In genomic region chr13:44067244-44067643, GRCm38 (mm10) we compare ENCODE assay signal across 24 mouse cellular contexts.
DNase-seq lines count a peak whose midpoint lies in the region; ATAC-seq and TF ChIP-seq lines count a peak whose summit lies in the region.
"Had no signal": no experiment of that assay in that cellular context is flagged by ENCODE, and none has a peak within 500 bp of the region (broad histone marks: within the 10 kb centered on the region; RNA-seq: fewer than 3 reads in every experiment).

No protein-coding gene starts in this region.

- no peak overlapping the region for H3K4me3 ChIP-seq in kidney, postnatal 0 days (replicated peaks; ENCODE audit: low read depth, low read length)
- H3K4me3 ChIP-seq in lung, adult 2 months (replicated peaks; ENCODE audit: extremely low read depth, low read depth, low read length): no peak overlapping the region
- H3K4me3 ChIP-seq: forebrain, embryonic 10.5 days; hindbrain, embryonic 10.5 days; intestine, embryonic 15.5 days; layer of hippocampus, adult 2 months; limb, embryonic 10.5 days; neural tube, embryonic 15.5 days had no signal

- H3K27me3 ChIP-seq in kidney, postnatal 0 days (ENCODE audit: insufficient read depth, low read length): no peaks in the 10 kb centered on the region
- H3K27me3 ChIP-seq: intestine, embryonic 15.5 days; neural tube, embryonic 15.5 days had no signal

- no peak overlapping the region for H3K9ac ChIP-seq in kidney, postnatal 0 days (ENCODE audit: low read depth, low read length)
- H3K9ac ChIP-seq: intestine, embryonic 15.5 days; liver, postnatal 0 days; neural tube, embryonic 15.5 days had no signal

- intact Hi-C loops in heart, postnatal 25 days (cut with DNase I): loop anchor here (5.0 kb wide), 1 partner anchor 155 kb away; no protein-coding TSS in a partner anchor

- peaks cover 9% of the 10 kb centered on the region for H3K4me1 ChIP-seq in kidney, postnatal 0 days (replicated peaks; ENCODE audit: insufficient read depth, low read length)
- peaks cover 14% of the 10 kb centered on the region for H3K4me1 ChIP-seq in lung, adult 2 months (ENCODE audit: control insufficient read depth, insufficient read depth, low read length)

- 72% methylated on average over 2 of the region's 2 CpGs for WGBS in kidney, postnatal 0 days
- 62% methylated on average over 2 of the region's 2 CpGs for WGBS in lung, adult 2 months

- H3K27ac ChIP-seq in kidney, postnatal 0 days: no peak overlapping the region
- H3K27ac ChIP-seq: forebrain, embryonic 10.5 days; hindbrain, embryonic 10.5 days; intestine, embryonic 15.5 days; layer of hippocampus, adult 2 months; limb, embryonic 10.5 days; neural tube, embryonic 15.5 days had no signal

- DNase-seq in heart, adult 8-10 months (ENCODE audit: low spot score): peak; percentile 77
- DNase-seq in heart, postnatal 25 days (ENCODE audit: low spot score): no peak
- DNase-seq in kidney, postnatal 0 days (ENCODE audit: low spot score): peak; percentile 47
- DNase-seq in kidney, adult 11 months: no peak
- peak; percentile 12 for DNase-seq in lung, postnatal 25 days (ENCODE audit: low spot score)
- no peak for DNase-seq in lung, adult 2 months
- no peak for DNase-seq in thymus, postnatal 14 days
- DNase-seq: adrenal gland, postnatal 25 days; cerebellum, adult 11 months; gastrocnemius, postnatal 25 days; liver; liver, postnatal 0 days; right cerebral cortex, adult 18-20 months; right cerebral cortex, postnatal 4 days; thymus, postnatal 25 days had no signal

- no peak overlapping the region for H3K4me2 ChIP-seq in kidney, postnatal 0 days (ENCODE audit: low read length)
- H3K4me2 ChIP-seq: intestine, embryonic 15.5 days; midbrain, embryonic 11.5 days; neural tube, embryonic 15.5 days had no signal

- no peaks in the 10 kb centered on the region for H3K36me3 ChIP-seq in kidney, postnatal 0 days (ENCODE audit: insufficient read depth, low read length)
- H3K36me3 ChIP-seq: forebrain, embryonic 10.5 days; hindbrain, embryonic 10.5 days; intestine, embryonic 15.5 days; limb, embryonic 10.5 days; neural tube, embryonic 15.5 days had no signal

- no peak for TF ChIP-seq CTCF in kidney, postnatal 0 days (IDR thresholded peaks at IDR 0.05; ENCODE audit: low read depth)
- no peak for TF ChIP-seq CTCF in lung, adult 2 months (IDR thresholded peaks at IDR 0.05; ENCODE audit: insufficient read depth, low read length)

- no peak for TF ChIP-seq POLR2A in lung, adult 2 months (IDR thresholded peaks at IDR 0.05; ENCODE audit: borderline replicate concordance, extremely low read depth, low read depth, low read length)

- no peak for ATAC-seq in kidney, postnatal 0 days (replicated peaks; ENCODE audit: low FRiP score, low read depth)
- ATAC-seq: forebrain, embryonic 16.5 days; hindbrain, embryonic 16.5 days; intestine, embryonic 15.5 days; liver, postnatal 0 days had no signal

- H3K9me3 ChIP-seq in kidney, postnatal 0 days (replicated peaks; ENCODE audit: low read length): no peaks in the 10 kb centered on the region
- H3K9me3 ChIP-seq: forebrain, embryonic 10.5 days; hindbrain, embryonic 10.5 days; intestine, embryonic 15.5 days; limb, embryonic 10.5 days; neural tube, embryonic 15.5 days had no signal

Comparison
In these comparisons a context has a peak if more than half of its experiments do, and no peak if none do; other contexts are left out.
1. DNase-seq: peak in heart, adult 8-10 months (single experiment), kidney, postnatal 0 days (single experiment) and lung, postnatal 25 days (single experiment); none in heart, postnatal 25 days (single experiment), kidney, adult 11 months (single experiment), lung, adult 2 months (single experiment) and thymus, postnatal 14 days (single experiment).